Mouse (Mus musculus) liver, adult 2 months (tissue): ENCODE data around the gene Srbd1.

Source experiments
- CTCF ChIP-seq: fragments of 200-500 bp; IDR thresholded peaks from 2 replicates; pipeline ENCODE4 v1.5.1; 2011; ENCODE audit warnings: low read depth, low read length, control low read depth
- POLR2A ChIP-seq: fragments of 200-500 bp; IDR thresholded peaks from 2 replicates; pipeline ENCODE4 v1.6.1; 2011; ENCODE audit warnings: low read length, control low read depth; ENCODE audit not compliant: insufficient read depth; ENCODE audit errors: extremely low read depth

GRCm38 (mm10) chr17:86125908-86126307, 19.1 kb downstream of the Srbd1 start:
- TF ChIP-seq CTCF: no peak
- TF ChIP-seq POLR2A: no peak
